Mouse (Mus musculus): ENCODE results near the gene Fbxo6.
A peak's percentile ranks its signal among the peaks of the same experiment; 100 is the strongest.
"Not testable (repeated sequence)": the region's sequence is repeated elsewhere in the genome, so short reads cannot be mapped to it uniquely, and the experiment has no call there.

Fbxo6 gene

GRCm38 (mm10) chr4:148128241-148128640, 23.7 kb downstream of the Fbxo6 start:
- no peak for DNase-seq (ENCODE audit: low read depth)

GRCm38 (mm10) chr4:148122694-148123066, 29.3 kb downstream of the Fbxo6 start:
- DNase-seq (ENCODE audit: low read depth) = no peak

- no peak for DNase-seq (ENCODE audit: low read depth)
Observed at GRCm38 (mm10) chr4:148121982-148122693, 29.8 kb downstream of the Fbxo6 start.

GRCm38 (mm10) chr4:148121362-148121761, 30.6 kb downstream of the Fbxo6 start:
- no peak for DNase-seq (ENCODE audit: low read depth)

GRCm38 (mm10) chr4:148120555-148120954, 31.4 kb downstream of the Fbxo6 start:
- no peak for DNase-seq (ENCODE audit: low read depth)

GRCm38 (mm10) chr4:148119578-148119977, 32.4 kb downstream of the Fbxo6 start:
- not testable (repeated sequence) for DNase-seq (ENCODE audit: low read depth)

- DNase-seq (ENCODE audit: low read depth) = peak; percentile 44
Observed at GRCm38 (mm10) chr4:148117392-148117791, 34.5 kb downstream of the Fbxo6 start.

GRCm38 (mm10) chr4:148116657-148117056, 35.3 kb downstream of the Fbxo6 start:
- peak; percentile 43 for DNase-seq (ENCODE audit: low read depth)

GRCm38 (mm10) chr4:148115467-148115866, 36.5 kb downstream of the Fbxo6 start:
- DNase-seq (ENCODE audit: low read depth) = peak; percentile 49

- peak; percentile 88 for DNase-seq (ENCODE audit: low read depth)
Observed at GRCm38 (mm10) chr4:148114758-148115391, 37.1 kb downstream of the Fbxo6 start.

GRCm38 (mm10) chr4:148112519-148112918, 39.4 kb downstream of the Fbxo6 start:
- no peak for DNase-seq (ENCODE audit: low read depth)

GRCm38 (mm10) chr4:148109215-148109614, 42.7 kb downstream of the Fbxo6 start:
- DNase-seq (ENCODE audit: low read depth) = no peak

GRCm38 (mm10) chr4:148108565-148109100, 43.3 kb downstream of the Fbxo6 start:
- DNase-seq (ENCODE audit: low read depth) = no peak

GRCm38 (mm10) chr4:148107621-148108291, 44.2 kb downstream of the Fbxo6 start:
- DNase-seq (ENCODE audit: low read depth) = no peak

- DNase-seq (ENCODE audit: low read depth) = no peak
Observed at GRCm38 (mm10) chr4:148104146-148104545, 47.8 kb downstream of the Fbxo6 start.

- DNase-seq (ENCODE audit: low read depth) = peak; percentile 58
Observed at GRCm38 (mm10) chr4:148101801-148102527, 50.0 kb downstream of the Fbxo6 start.

GRCm38 (mm10) chr4:148098666-148099065, 53.3 kb downstream of the Fbxo6 start:
- no peak for DNase-seq (ENCODE audit: low read depth)

GRCm38 (mm10) chr4:148097936-148098335, 54.0 kb downstream of the Fbxo6 start:
- no peak for DNase-seq (ENCODE audit: low read depth)

Data from naive thymus-derived CD4-positive, alpha-beta T cell, adult 2 months (primary cell).